Mouse (Mus musculus) forebrain, embryonic 16.5 days (tissue): ENCODE results near the gene Zfp937. TPM values are rescaled to one million over a fixed set of nuclear protein-coding genes. Genes with fewer than 3 reads are reported as not detected.
"Not testable (repeated sequence)": the region's sequence is repeated elsewhere in the genome, so short reads cannot be mapped to it uniquely, and the experiment has no call there.

Experiments used
- ATAC-seq: fragments of 200-750 bp; cut with Nextera tagmentation; 2 replicates; pipeline ENCODE4 v1.8.0; 2017; ENCODE audit warnings: mild to moderate bottlenecking, moderate library complexity
- H3K27ac ChIP-seq: fragments of 300-500 bp; sonication (generic); 2 replicates; pipeline ENCODE4 v1.5.1; 2014; ENCODE audit warnings: low read length, control low read depth
- H3K27me3 ChIP-seq: fragments of 300-500 bp; sonication (generic); replicated peaks from 2 replicates; pipeline ENCODE4 v1.6.1; 2014; ENCODE audit warnings: low read length; ENCODE audit not compliant: control insufficient read depth, insufficient read depth
- H3K36me3 ChIP-seq: fragments of 300-500 bp; sonication (generic); 2 replicates; pipeline ENCODE4 v1.6.1; 2014; ENCODE audit not compliant: control insufficient read depth, insufficient read depth
- H3K4me1 ChIP-seq: fragments of 300-500 bp; sonication (generic); replicated peaks from 2 replicates; pipeline ENCODE4 v1.6.1; 2014; ENCODE audit warnings: low read length; ENCODE audit not compliant: control insufficient read depth, insufficient read depth
- H3K4me2 ChIP-seq: fragments of 300-500 bp; sonication (generic); 2 replicates; pipeline ENCODE4 v1.6.1; 2014; ENCODE audit warnings: mild to moderate bottlenecking, low read length, control low read depth
- H3K4me3 ChIP-seq: fragments of 300-500 bp; sonication (generic); replicated peaks from 2 replicates; pipeline ENCODE4 v1.5.1; 2014; ENCODE audit warnings: mild to moderate bottlenecking, low read length, control low read depth
- H3K9ac ChIP-seq: fragments of 300-500 bp; sonication (generic); replicated peaks from 2 replicates; pipeline ENCODE4 v1.6.1; 2014; ENCODE audit warnings: low read depth, low read length, control low read depth
- H3K9me3 ChIP-seq: fragments of 300-500 bp; sonication (generic); 2 replicates; pipeline ENCODE4 v1.6.1; 2016; ENCODE audit warnings: low read length; ENCODE audit not compliant: control insufficient read depth
- WGBS: fragments of 180-500 bp; shearing (Covaris S2); extraction: QIAGEN DNeasy Blood & Tissue Kit; methylation state at CpG from one replicate; pipeline ENCODE4 v1.1.7; 2014; 5-methylcytosine and 5-hydroxymethylcytosine counted together
- polyA plus RNA-seq: library from polyadenylated mRNA; unstranded; fragments of >200 nt; fragmentation: Nextera tagmentation; extraction: Ambion mirVana; gene quantifications from 2 replicates; pipeline ENCODE4 v1.2.1, GENCODE M21; 2015

The Zfp937 gene
- polyA plus RNA-seq, 1 experiment from 2014 or later, result 13.3 TPM

DNA sequence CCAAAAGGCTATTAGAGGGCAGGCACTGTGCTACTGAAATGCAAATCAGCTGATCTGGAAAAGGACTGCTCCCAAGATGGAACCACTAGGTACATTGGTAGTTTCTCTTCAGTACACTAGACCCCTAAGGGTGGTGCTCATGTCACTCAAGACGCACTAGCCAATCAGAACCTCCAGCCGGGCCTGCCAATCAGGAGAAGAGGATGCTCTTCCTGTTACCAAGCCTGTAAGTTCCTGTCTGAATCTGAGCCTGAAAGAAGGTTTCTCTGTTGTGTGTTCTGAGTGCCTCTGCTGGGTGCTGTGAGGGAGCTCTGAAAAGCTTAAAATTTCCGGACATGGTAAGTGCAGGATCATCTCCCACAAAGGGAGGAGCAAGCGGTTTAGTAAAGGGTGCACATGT is 39.4 kb downstream of the Zfp937 start, which contains the start of gene Gm14124:
TSS of gene Gm14124 (plus strand) at position 227 of the 400 bp plus-strand sequence.
- not testable (repeated sequence) for H3K9ac ChIP-seq, H3K36me3 ChIP-seq
- 87% methylated on average over 4 of the region's 4 CpGs for WGBS

More for the DNA sequence above, 39.4 kb downstream of the Zfp937 start, which contains the start of gene Gm14124:
- H3K4me1 ChIP-seq, H3K27ac ChIP-seq, ATAC-seq, H3K4me2 ChIP-seq, H3K9me3 ChIP-seq, H3K4me3 ChIP-seq, H3K27me3 ChIP-seq: not testable (repeated sequence)

Other genes starting within 250 kb of the Zfp937 start
- 12.2 and 13.1 TPM in 2 replicates for gene Zfp120, start 81.4 kb upstream of the Zfp937 start, polyA plus RNA-seq
- not detected in 2 replicates for gene Gm10770, start 38.4 kb upstream of the Zfp937 start, polyA plus RNA-seq
- gene Gm14139, start 36.3 kb upstream of the Zfp937 start, polyA plus RNA-seq, result not detected in 2 replicates
- 3.3 and 4.9 TPM in 2 replicates for gene Gm21994, start 37.5 kb downstream of the Zfp937 start, polyA plus RNA-seq
- gene Gm14124, start 39.4 kb downstream of the Zfp937 start, polyA plus RNA-seq, result not detected in 2 replicates
- 1.1 and 3.1 TPM in 2 replicates for gene Gm10130, start 105.6 kb downstream of the Zfp937 start, polyA plus RNA-seq
- gene 3300002I08Rik, start 144.7 kb downstream of the Zfp937 start, polyA plus RNA-seq, result 16.0 and 17.0 TPM in 2 replicates
- gene Zfp442, start 233.4 kb downstream of the Zfp937 start, polyA plus RNA-seq, result 8.7 and 10.0 TPM in 2 replicates